Mouse (Mus musculus) lung, embryonic 15.5 days (tissue): ENCODE results near the gene Mtss1l. TPM values are rescaled to one million over a fixed set of nuclear protein-coding genes. Genes with fewer than 3 reads are reported as not detected.

Experiments used
- ATAC-seq: fragments of 200-750 bp; cut with Nextera tagmentation; 2 replicates; pipeline ENCODE4 v1.8.0; 2017; ENCODE audit warnings: moderate number of reproducible peaks, borderline replicate concordance; ENCODE audit not compliant: low FRiP score, low TSS enrichment; ENCODE audit errors: extremely low read depth
- H3K27ac ChIP-seq: fragments of 300-500 bp; sonication (generic); 2 replicates; pipeline ENCODE4 v1.5.1; 2015; ENCODE audit warnings: moderate library complexity, mild to moderate bottlenecking, inconsistent platforms
- H3K27me3 ChIP-seq: fragments of 300-500 bp; sonication (generic); 2 replicates; pipeline ENCODE4 v1.6.1; 2015; ENCODE audit warnings: inconsistent platforms
- H3K36me3 ChIP-seq: fragments of 300-500 bp; sonication (generic); 2 replicates; pipeline ENCODE4 v1.6.1; 2015; ENCODE audit warnings: inconsistent platforms
- H3K4me1 ChIP-seq: fragments of 300-500 bp; sonication (generic); 2 replicates; pipeline ENCODE4 v1.6.1; 2015; ENCODE audit warnings: inconsistent platforms
- H3K4me2 ChIP-seq: fragments of 300-500 bp; sonication (generic); 2 replicates; pipeline ENCODE4 v1.6.1; 2015; ENCODE audit warnings: inconsistent platforms, mild to moderate bottlenecking, moderate library complexity
- H3K4me3 ChIP-seq: fragments of 300-500 bp; sonication (generic); 2 replicates; pipeline ENCODE4 v1.5.1; 2015; ENCODE audit warnings: mild to moderate bottlenecking, inconsistent platforms
- H3K9ac ChIP-seq: fragments of 300-500 bp; sonication (generic); 2 replicates; pipeline ENCODE4 v1.6.1; 2015; ENCODE audit warnings: inconsistent platforms
- H3K9me3 ChIP-seq: fragments of 300-500 bp; sonication (generic); 2 replicates; pipeline ENCODE4 v1.6.1; 2016; ENCODE audit warnings: inconsistent platforms
- WGBS: fragments of 180-500 bp; shearing (Covaris S2); methylation state at CpG from one replicate; pipeline ENCODE4 v1.1.7; 2015; 5-methylcytosine and 5-hydroxymethylcytosine counted together
- polyA plus RNA-seq: library from polyadenylated mRNA; unstranded; fragments of >200 nt; fragmentation: Nextera tagmentation; extraction: Ambion mirVana; gene quantifications from 2 replicates; pipeline ENCODE4 v1.2.1, GENCODE M21; 2015

The Mtss1l gene
- polyA plus RNA-seq, 1 experiment from 2014 or later = 23.0 TPM

DNA sequence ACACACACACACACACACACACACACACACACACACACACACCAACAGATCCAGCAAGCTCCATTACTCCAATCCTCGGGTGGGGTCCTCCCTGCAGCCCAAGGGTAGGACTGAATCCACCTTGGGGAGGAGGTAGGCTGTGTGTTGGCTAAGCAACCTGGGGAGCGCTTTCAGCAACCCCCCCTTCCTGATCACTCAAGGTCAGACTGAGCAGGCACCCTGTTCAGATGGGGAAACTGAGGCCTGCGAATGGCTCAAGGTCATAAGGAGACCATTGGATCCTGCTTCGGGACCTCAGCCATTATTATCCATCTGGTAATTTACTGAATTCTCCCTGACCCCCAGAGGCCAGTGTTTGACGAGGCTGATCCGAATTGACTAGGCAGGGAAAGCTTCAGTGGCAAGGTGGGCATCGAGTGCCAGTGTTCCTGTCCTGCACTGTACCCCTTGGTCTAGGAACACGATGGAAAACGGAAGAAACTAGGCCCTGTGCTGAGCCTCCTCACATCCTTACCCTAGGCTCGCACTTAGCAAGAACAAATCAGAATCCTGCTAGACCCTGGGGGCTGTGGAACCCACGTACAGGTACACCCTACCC is 1.2 kb downstream of the Mtss1l start:
- peak overlapping the region; percentile 79 for H3K4me3 ChIP-seq
- peaks cover 6% of the 10 kb centered on the region for H3K36me3 ChIP-seq
- ATAC-seq = no peak
- 34% methylated on average over 11 of the region's 11 CpGs for WGBS
- peak overlapping the region; percentile 87 for H3K4me2 ChIP-seq
- H3K27me3 ChIP-seq = no peaks in the 10 kb centered on the region
- H3K9me3 ChIP-seq = no peaks in the 10 kb centered on the region
- peaks cover 83% of the 10 kb centered on the region for H3K4me1 ChIP-seq
- H3K27ac ChIP-seq = peak overlapping the region; percentile 97
- H3K9ac ChIP-seq = peak overlapping the region; percentile 90

DNA sequence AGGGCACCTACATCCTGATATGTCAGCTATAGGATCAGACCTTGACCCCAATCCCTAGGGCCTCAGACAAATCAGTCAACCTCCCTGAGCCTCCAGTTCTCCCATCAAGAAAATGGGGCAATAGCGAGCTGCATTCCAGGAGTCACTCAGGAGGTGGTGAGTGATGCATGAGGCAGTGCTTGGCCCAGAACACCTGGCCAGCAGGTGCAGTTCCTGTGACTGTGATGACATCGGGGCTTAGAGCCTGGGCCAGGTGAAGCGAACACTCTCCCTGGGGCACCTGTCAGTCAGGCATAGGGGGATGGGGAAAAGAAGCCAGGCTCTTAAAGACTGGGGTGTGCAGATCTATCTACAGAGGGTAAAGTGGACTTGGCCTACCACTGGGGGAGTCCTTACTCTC is 3.2 kb downstream of the Mtss1l start:
- 52% methylated on average over 3 of the region's 3 CpGs for WGBS
- peak overlapping the region; percentile 20; the same call in 1 of the 2 replicates for H3K9ac ChIP-seq
- peak overlapping the region; percentile 87 for H3K4me2 ChIP-seq
- ATAC-seq = no peak
- H3K36me3 ChIP-seq = peaks cover 26% of the 10 kb centered on the region
- H3K27me3 ChIP-seq = no peaks in the 10 kb centered on the region
- H3K4me1 ChIP-seq = peaks cover 63% of the 10 kb centered on the region
- no peaks in the 10 kb centered on the region for H3K9me3 ChIP-seq
- H3K4me3 ChIP-seq = peak overlapping the region; percentile 79
- H3K27ac ChIP-seq = peak overlapping the region; percentile 73

- Histone ChIP-seq H3K4me3 (peak overlapping the region; percentile 79; the same call in 1 of the 2 replicates), H3K4me2 (peak overlapping the region; percentile 87), H3K4me1 (peaks cover 55% of the 10 kb centered on the region), H3K9me3 (no peaks in the 10 kb centered on the region), H3K36me3 (peaks cover 34% of the 10 kb centered on the region), H3K27ac (peak overlapping the region; percentile 73), H3K9ac (peak overlapping the region; percentile 20; the same call in 1 of the 2 replicates), H3K27me3 (no peaks in the 10 kb centered on the region)
- ATAC-seq = no peak
- WGBS = 31% methylated on average over 7 of the region's 7 CpGs
Measured at GRCm38 (mm10) chr8:110725084-110725838, 4.0 kb downstream of the Mtss1l start.

DNA sequence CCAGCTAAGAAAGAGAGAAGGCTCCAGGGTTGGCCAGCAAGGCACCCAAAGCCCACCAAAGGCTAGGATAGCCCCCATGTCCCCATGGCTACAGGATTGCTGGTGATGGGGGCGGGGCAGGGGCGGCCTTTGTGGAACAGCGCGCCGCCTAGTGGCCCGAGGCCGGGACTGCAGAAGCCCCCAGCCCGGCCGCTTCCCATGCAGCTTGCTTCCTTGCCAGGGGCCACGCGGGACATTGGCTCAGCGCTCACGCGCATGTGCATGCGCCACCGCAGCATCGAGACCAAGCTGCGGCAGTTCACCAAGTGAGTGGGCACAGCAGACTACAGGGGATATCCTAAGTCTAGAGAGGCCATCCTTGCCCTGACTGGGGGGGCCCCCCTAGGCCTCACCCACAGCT is 5.6 kb downstream of the Mtss1l start:
- ATAC-seq = no peak
- no peak overlapping the region for H3K4me3 ChIP-seq
- no peak overlapping the region for H3K9ac ChIP-seq
- H3K4me1 ChIP-seq = peaks cover 47% of the 10 kb centered on the region
- WGBS = 20% methylated on average over 18 of the region's 18 CpGs
- no peaks in the 10 kb centered on the region for H3K27me3 ChIP-seq
- peaks cover 49% of the 10 kb centered on the region for H3K36me3 ChIP-seq
- no peak overlapping the region for H3K4me2 ChIP-seq
- H3K27ac ChIP-seq = peak overlapping the region; percentile 24; the same call in 1 of the 2 replicates
- no peaks in the 10 kb centered on the region for H3K9me3 ChIP-seq

DNA sequence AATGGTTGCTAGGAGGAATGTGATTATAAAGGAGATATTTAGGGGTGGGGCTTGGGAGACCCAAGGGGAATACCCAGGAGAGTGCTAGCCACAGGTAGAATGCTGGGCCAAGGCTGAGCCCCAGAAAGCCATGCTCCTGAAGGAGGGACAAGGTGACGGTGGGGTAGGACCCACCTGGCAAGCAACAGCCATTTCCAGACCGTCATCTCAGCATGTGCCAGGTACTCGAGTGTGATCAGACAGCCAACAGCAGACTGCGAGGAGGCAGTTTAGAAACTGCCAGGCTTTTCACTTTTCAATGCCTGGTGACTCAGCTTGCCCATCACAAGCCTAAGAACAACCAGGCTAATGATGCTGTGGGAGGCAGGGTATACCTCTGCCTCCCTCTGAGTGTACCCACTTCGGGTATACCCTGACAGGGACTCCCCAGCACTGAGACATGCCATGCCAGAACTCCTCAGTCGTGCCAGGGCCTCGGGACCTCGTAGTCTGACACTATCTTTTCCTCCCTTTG is 10.1 kb downstream of the Mtss1l start:
- Histone ChIP-seq H3K9me3 (no peaks in the 10 kb centered on the region), H3K4me3 (no peak overlapping the region), H3K9ac (no peak overlapping the region), H3K27me3 (no peaks in the 10 kb centered on the region), H3K27ac (no peak overlapping the region), H3K4me1 (peaks cover 7% of the 10 kb centered on the region), H3K36me3 (peaks cover 83% of the 10 kb centered on the region), H3K4me2 (no peak overlapping the region)
- ATAC-seq = no peak
- 87% methylated on average over 8 of the region's 8 CpGs for WGBS

DNA sequence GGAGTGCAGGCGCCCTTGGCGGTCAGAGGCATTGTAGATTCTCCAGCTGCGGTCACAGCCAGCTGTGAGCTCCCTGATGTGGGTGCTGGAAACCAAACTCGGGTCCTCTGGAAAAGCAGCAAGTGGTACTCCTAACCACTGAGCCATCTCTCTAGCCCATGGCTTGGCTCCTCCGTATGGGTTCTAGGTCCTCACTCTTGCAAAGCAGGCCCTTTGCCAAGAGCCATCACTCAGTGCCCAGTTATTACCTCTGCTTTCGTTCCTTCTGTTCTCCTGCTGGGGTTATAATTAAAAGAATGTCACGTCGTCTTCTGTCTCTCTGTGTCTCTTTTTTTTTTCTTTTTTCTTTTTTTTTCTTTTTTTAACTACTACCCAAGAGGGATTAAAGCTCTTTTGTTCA is 11.8 kb downstream of the Mtss1l start:
- 87% methylated on average over 8 of the region's 8 CpGs for WGBS
- Histone ChIP-seq H3K36me3 (peaks cover 87% of the 10 kb centered on the region), H3K4me1 (no peaks in the 10 kb centered on the region)

DNA sequence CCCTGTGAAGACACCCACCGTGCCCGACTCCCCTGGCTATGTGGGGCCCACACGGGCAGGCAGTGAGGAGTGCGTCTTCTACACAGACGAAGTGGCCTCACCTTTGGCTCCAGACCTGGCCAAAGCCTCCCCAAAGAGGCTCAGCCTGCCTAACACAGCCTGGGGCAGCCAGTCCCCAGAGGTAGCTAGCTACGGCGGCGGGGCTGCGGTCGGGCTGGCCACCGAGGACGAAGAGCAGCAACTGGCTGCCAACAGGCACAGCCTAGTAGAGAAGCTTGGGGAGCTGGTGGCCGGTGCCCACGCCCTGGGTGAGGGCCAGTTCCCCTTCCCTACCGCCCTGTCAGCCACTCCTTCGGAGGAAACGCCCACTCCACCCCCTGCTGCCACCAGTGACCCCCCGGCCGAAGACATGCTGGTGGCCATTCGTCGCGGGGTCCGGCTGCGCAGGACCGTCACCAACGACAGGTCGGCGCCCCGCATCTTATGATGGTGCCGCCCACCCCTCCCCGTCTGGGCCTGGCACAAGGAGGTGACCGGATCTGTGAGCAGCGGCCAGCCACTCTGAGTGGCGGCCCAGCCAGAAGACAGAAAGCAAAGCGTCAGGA is 17.4 kb downstream of the Mtss1l start:
- Histone ChIP-seq H3K4me1 (no peaks in the 10 kb centered on the region), H3K9me3 (no peaks in the 10 kb centered on the region), H3K4me3 (no peak overlapping the region), H3K9ac (no peak overlapping the region), H3K36me3 (peaks cover 68% of the 10 kb centered on the region), H3K27me3 (no peaks in the 10 kb centered on the region), H3K4me2 (no peak overlapping the region), H3K27ac (no peak overlapping the region)
- WGBS = 87% methylated on average over 35 of the region's 35 CpGs
- ATAC-seq = no peak

More for the DNA sequence above, 11.8 kb downstream of the Mtss1l start:
- Histone ChIP-seq H3K9ac (no peak overlapping the region), H3K27ac (no peak overlapping the region), H3K27me3 (no peaks in the 10 kb centered on the region), H3K9me3 (no peaks in the 10 kb centered on the region), H3K4me3 (no peak overlapping the region), H3K4me2 (no peak overlapping the region)
- ATAC-seq = no peak

DNA sequence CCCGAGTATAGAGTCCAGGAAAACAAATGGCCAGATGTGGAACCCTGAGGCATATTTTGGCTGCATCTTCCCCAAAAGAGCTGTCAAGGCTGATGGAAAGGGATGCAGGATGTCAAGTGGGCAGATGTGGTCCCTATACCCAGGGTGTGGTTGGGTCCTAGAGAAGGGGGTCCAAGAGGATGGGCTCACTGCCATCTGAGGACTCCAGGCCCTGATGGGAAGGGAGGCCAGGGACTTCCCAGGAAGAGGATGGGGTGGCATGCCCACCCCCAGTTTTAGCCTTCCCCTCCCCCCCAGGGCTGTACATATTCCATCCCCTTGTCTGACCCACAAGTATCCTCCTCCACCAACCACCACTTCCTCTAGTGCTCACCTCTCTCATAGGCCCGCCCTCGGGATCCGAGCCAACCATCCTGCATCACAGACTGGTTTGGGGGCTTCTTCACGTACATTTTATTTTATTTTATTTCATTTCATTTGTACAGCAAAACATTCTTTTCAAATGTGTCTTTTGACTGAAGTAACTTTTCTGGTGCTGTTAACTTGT is 19.4 kb downstream of the Mtss1l start:
- H3K9me3 ChIP-seq = no peaks in the 10 kb centered on the region
- 80% methylated on average over 5 of the region's 5 CpGs for WGBS
- no peaks in the 10 kb centered on the region for H3K27me3 ChIP-seq
- H3K27ac ChIP-seq = no peak overlapping the region
- no peak overlapping the region for H3K4me2 ChIP-seq
- H3K9ac ChIP-seq = no peak overlapping the region
- ATAC-seq = no peak
- no peaks in the 10 kb centered on the region for H3K4me1 ChIP-seq
- H3K36me3 ChIP-seq = peaks cover 54% of the 10 kb centered on the region
- H3K4me3 ChIP-seq = no peak overlapping the region

DNA sequence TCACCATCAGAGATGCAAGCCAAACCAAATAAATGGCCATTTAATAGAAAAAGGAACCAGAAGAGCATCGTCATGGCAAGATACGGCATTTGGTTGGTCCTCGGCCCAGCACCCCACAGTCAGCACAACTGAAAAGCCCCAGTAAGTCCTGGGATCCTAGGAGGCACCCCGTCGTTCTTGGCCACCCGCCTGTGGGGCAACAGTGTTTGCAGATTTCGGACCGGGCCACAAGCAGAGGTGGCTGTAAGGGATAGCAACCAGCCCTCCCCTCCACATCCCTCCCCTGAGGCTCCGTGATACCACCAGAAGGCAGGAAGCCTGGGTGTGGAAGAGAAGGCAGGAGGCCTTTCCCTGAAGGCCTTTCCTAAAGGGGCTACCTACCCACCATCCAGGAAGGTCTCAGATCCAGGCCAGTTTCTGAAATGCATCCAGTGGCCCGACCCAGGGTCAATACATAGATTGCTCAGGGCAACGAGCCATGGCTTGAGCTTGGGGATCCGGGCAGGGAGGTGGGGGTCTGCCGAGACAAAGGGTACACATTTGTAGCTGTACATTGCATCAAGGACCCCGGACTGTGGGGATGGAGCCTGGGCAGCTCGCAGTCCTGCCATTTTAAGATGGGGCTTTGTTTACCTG is 20.7 kb downstream of the Mtss1l start:
- no peaks in the 10 kb centered on the region for H3K27me3 ChIP-seq
- H3K36me3 ChIP-seq = peaks cover 42% of the 10 kb centered on the region
- H3K27ac ChIP-seq = no peak overlapping the region
- no peak overlapping the region for H3K9ac ChIP-seq
- H3K9me3 ChIP-seq = no peaks in the 10 kb centered on the region
- 75% methylated on average over 15 of the region's 15 CpGs for WGBS
- no peaks in the 10 kb centered on the region for H3K4me1 ChIP-seq
- no peak for ATAC-seq
- H3K4me3 ChIP-seq = no peak overlapping the region
- no peak overlapping the region for H3K4me2 ChIP-seq

- WGBS = 82% methylated on average over 5 of the region's 5 CpGs
- no peak overlapping the region for H3K9ac ChIP-seq
- H3K4me2 ChIP-seq = no peak overlapping the region
- no peaks in the 10 kb centered on the region for H3K4me1 ChIP-seq
- peaks cover 37% of the 10 kb centered on the region for H3K36me3 ChIP-seq
- no peak overlapping the region for H3K4me3 ChIP-seq
- no peak for ATAC-seq
- H3K9me3 ChIP-seq = no peaks in the 10 kb centered on the region
- H3K27me3 ChIP-seq = no peaks in the 10 kb centered on the region
- no peak overlapping the region for H3K27ac ChIP-seq
Measured at GRCm38 (mm10) chr8:110742452-110742818, 21.2 kb downstream of the Mtss1l start.

DNA sequence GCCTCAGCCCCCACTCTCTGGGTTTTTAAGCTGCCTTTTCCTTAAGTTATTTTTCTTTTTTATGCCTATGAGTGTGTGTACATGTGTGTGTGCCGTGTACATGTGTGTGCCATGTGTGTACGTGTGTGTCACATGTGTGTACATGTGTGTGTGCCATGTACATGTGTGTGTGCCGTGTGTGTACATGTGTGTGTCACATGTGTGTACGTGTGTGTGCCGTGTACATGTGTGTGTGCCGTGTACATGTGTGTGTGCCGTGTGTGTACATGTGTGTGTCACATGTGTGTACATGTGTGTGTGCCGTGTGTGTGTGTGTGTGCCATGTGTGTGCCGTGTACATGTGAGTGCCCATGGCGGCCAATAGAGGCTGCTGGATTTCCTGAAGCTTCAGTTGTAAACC is 23.9 kb downstream of the Mtss1l start:
- no peaks in the 10 kb centered on the region for H3K4me1 ChIP-seq
- no peak overlapping the region for H3K4me3 ChIP-seq
- H3K9me3 ChIP-seq = no peaks in the 10 kb centered on the region
- no peak overlapping the region for H3K4me2 ChIP-seq
- WGBS = 93% methylated on average over 10 of the region's 10 CpGs
- no peaks in the 10 kb centered on the region for H3K27me3 ChIP-seq
- no peak for ATAC-seq
- no peak overlapping the region for H3K27ac ChIP-seq
- no peak overlapping the region for H3K9ac ChIP-seq
- peaks cover 10% of the 10 kb centered on the region; the same call in 1 of the 2 replicates for H3K36me3 ChIP-seq
